In the genomic region with DNA sequence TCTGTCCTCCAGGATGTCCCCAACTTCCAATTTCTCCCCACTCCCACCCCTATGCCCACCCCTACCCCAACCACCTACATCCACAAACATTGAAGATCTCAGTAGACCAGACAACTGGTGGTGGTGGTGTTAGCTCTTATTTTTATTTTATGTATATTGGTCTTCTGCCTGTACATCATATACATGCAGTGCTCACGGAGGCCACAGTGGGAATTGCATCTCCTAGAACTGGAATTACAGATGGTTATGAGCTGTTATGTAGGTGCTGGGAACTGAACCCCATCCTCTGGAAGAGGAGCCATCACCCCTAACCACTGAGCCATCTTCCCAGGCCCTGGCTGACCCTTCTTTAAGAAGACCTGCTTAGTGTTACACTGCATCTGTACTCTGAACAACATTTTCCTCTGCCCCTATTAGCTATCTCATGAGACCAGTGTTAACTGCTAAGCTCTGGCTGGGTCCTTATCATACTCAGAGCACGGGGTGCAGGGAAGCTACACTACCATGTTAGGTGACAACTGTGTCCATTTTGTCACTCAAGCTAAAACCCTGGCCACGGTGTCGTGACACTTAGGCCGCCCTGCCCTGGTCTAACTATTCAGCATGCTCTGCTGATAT, we compare ENCODE assay signal across 16 mouse cellular contexts. TPM values are rescaled to one million over a fixed set of nuclear protein-coding genes. Genes with fewer than 3 reads are reported as not detected.
DNase-seq lines count a peak whose midpoint lies in the region; ATAC-seq and TF ChIP-seq lines count a peak whose summit lies in the region.
"Had no signal": no experiment of that assay in that cellular context is flagged by ENCODE, and none has a peak within 500 bp of the region (broad histone marks: within the 10 kb centered on the region; RNA-seq: fewer than 3 reads in every experiment).

No protein-coding gene starts in this region.

- 0 out of 2 replicates have a peak overlapping the region, but pooled peaks have one; percentile 5 for H3K9ac ChIP-seq in liver, embryonic 14.5 days (replicated peaks)
- no peak overlapping the region for H3K9ac ChIP-seq in stomach, postnatal 0 days (ENCODE audit: low read length)
- H3K9ac ChIP-seq: neural tube, embryonic 13.5 days had no signal

- DNase-seq in left cerebral cortex, adult 2 months (ENCODE audit: extremely low spot score in 1 of 2, low spot score in 2 of 2), result no peak
- no peak for DNase-seq in left cerebral cortex, adult 11 months (ENCODE audit: low spot score)
- DNase-seq in c-Kit-positive CD71-positive TER-119-negative erythroid progenitor cells, embryonic 14.5 days (ENCODE audit: low read depth), result peak; percentile 57
- peak; percentile 62 to 65 (median 63) for DNase-seq in liver, embryonic 14.5 days (ENCODE audit: low read depth in 3 of 3, low spot score in 3 of 3)
- no peak for DNase-seq in stomach, postnatal 0 days (ENCODE audit: low spot score)
- no peak for DNase-seq in urinary bladder, postnatal 14 days (ENCODE audit: low spot score)
- DNase-seq in heart, postnatal 14 days, result no peak
- DNase-seq: adrenal gland, postnatal 10 days; cerebellum, postnatal 25 days; gastrocnemius, postnatal 14 days; heart, postnatal 4 days; lung, adult 2 months had no signal

- no peaks in the 10 kb centered on the region for H3K9me3 ChIP-seq in liver, embryonic 14.5 days (ENCODE audit: control insufficient read depth, low read length)
- no peaks in the 10 kb centered on the region for H3K9me3 ChIP-seq in stomach, postnatal 0 days (ENCODE audit: control insufficient read depth, low read length)
- H3K9me3 ChIP-seq: embryonic facial prominence, embryonic 10.5 days; heart, embryonic 10.5 days; neural tube, embryonic 13.5 days had no signal

- H3K36me3 ChIP-seq in liver, embryonic 14.5 days (replicated peaks; ENCODE audit: control insufficient read depth, insufficient read depth, low read depth), result no peaks in the 10 kb centered on the region
- no peaks in the 10 kb centered on the region for H3K36me3 ChIP-seq in stomach, postnatal 0 days (ENCODE audit: control insufficient read depth, insufficient read depth, low read length)
- H3K36me3 ChIP-seq: embryonic facial prominence, embryonic 10.5 days; heart, embryonic 10.5 days; neural tube, embryonic 13.5 days had no signal

- no peak overlapping the region for H3K27ac ChIP-seq in left cerebral cortex, adult 2 months
- peak overlapping the region; percentile 47 for H3K27ac ChIP-seq in liver, embryonic 14.5 days
- H3K27ac ChIP-seq in stomach, postnatal 0 days (replicated peaks), result no peak overlapping the region
- H3K27ac ChIP-seq: embryonic facial prominence, embryonic 10.5 days; heart, embryonic 10.5 days; neural tube, embryonic 13.5 days had no signal

- peak; percentile 7 for TF ChIP-seq CTCF in left cerebral cortex, adult 2 months (IDR thresholded peaks at IDR 0.05)
- TF ChIP-seq CTCF in liver, embryonic 14.5 days (IDR thresholded peaks at IDR 0.05; ENCODE audit: low read depth), result peak; percentile 43; the same call in 1 of the 2 replicates
- peak; percentile 27; the same call in 1 of the 2 replicates for TF ChIP-seq CTCF in stomach, postnatal 0 days (IDR thresholded peaks at IDR 0.05; ENCODE audit: low read depth)

- intact Hi-C loops in left cerebral cortex, adult 2 months (cut with DNase I), result no loop called here
- intact Hi-C loops in heart, postnatal 14 days (cut with DNase I), result no loop called here

- 25% methylated on average over 5 of the region's 5 CpGs for WGBS in liver, embryonic 14.5 days (ENCODE audit: insufficient replicate concordance)
- WGBS in stomach, postnatal 0 days, result 75% methylated on average over 5 of the region's 5 CpGs

- peaks cover 15 to 19% of the 10 kb centered on the region in 2 experiments for H3K4me1 ChIP-seq in liver, embryonic 14.5 days (replicated peaks; ENCODE audit: control insufficient read depth in 2 of 2, insufficient read depth in 2 of 2, low read length in 1 of 2)
- H3K4me1 ChIP-seq in stomach, postnatal 0 days (replicated peaks; ENCODE audit: control insufficient read depth, insufficient read depth), result no peaks in the 10 kb centered on the region

- H3K4me2 ChIP-seq in liver, embryonic 14.5 days (ENCODE audit: low read depth), result peak overlapping the region; percentile 25; the same call in 1 of the 2 replicates
- H3K4me2 ChIP-seq in stomach, postnatal 0 days (replicated peaks; ENCODE audit: low read depth), result no peak overlapping the region
- H3K4me2 ChIP-seq: neural tube, embryonic 13.5 days had no signal

- TF ChIP-seq EP300 in liver, embryonic 14.5 days (IDR thresholded peaks at IDR 0.05; ENCODE audit: low read depth), result peak; percentile 85
- no peak for TF ChIP-seq EP300 in stomach, postnatal 0 days (optimal IDR thresholded peaks at IDR 0.05)

- ATAC-seq in liver, embryonic 14.5 days (ENCODE audit: insufficient read depth), result peak; percentile 98
- ATAC-seq in stomach, postnatal 0 days (ENCODE audit: low FRiP score, low TSS enrichment), result no peak

- H3K4me3 ChIP-seq in left cerebral cortex, adult 2 months, result no peak overlapping the region
- H3K4me3 ChIP-seq in liver, embryonic 14.5 days (ENCODE audit: insufficient read depth in 1 of 2, low read depth in 2 of 2, low read length in 2 of 2), result no peak overlapping the region
- no peak overlapping the region for H3K4me3 ChIP-seq in stomach, postnatal 0 days (ENCODE audit: low read depth, low read length)
- H3K4me3 ChIP-seq: embryonic facial prominence, embryonic 10.5 days; heart, embryonic 10.5 days; neural tube, embryonic 13.5 days had no signal

- H3K27me3 ChIP-seq in liver, embryonic 14.5 days (ENCODE audit: control insufficient read depth, insufficient read depth, low read length), result peaks cover 12% of the 10 kb centered on the region
- H3K27me3 ChIP-seq in stomach, postnatal 0 days (ENCODE audit: control insufficient read depth, insufficient read depth, low read length), result no peaks in the 10 kb centered on the region

RNA-seq across cellular contexts. Expression of gene Plekhd1, which starts 6.2 kb away (rescaled TPM):
- total RNA-seq in left cerebral cortex, adult 2 months (2021), result 1 to 10 TPM; 2.2 to 2.8 TPM
- polyA plus RNA-seq in liver, embryonic 14.5 days (2012; rRNA removed), result 0.19 and 0.22 TPM in 2 replicates
- 0.10 and 0.14 TPM in 2 replicates for polyA plus RNA-seq in liver, embryonic 14.5 days (2014; fragmentation: Nextera tagmentation; extraction: Ambion mirVana)
- 2.2 and 2.3 TPM in 2 replicates for polyA plus RNA-seq in stomach, postnatal 0 days (2015; fragmentation: Nextera tagmentation; extraction: Ambion mirVana)
- total RNA-seq in heart, postnatal 14 days (2021), result under 1 TPM; 0.24 to 0.48 TPM
- total RNA-seq: monocyte, adult 5-6 weeks had no signal

RNA-seq across cellular contexts. Expression of gene Erh, which starts 54.5 kb away (rescaled TPM):
- 10 to 100 TPM; 33.7 to 36.8 TPM for total RNA-seq in left cerebral cortex, adult 2 months (2021)
- polyA plus RNA-seq in liver, embryonic 14.5 days (2012; rRNA removed), result 88.4 and 144 TPM in 2 replicates
- polyA plus RNA-seq in liver, embryonic 14.5 days (2014; fragmentation: Nextera tagmentation; extraction: Ambion mirVana), result 123 and 140 TPM in 2 replicates
- 125 and 131 TPM in 2 replicates for polyA plus RNA-seq in stomach, postnatal 0 days (2015; fragmentation: Nextera tagmentation; extraction: Ambion mirVana)
- 10 to 100 TPM; 24.8 to 28.6 TPM for total RNA-seq in heart, postnatal 14 days (2021)

RNA-seq across cellular contexts. Expression of gene Slc39a9, which starts 55.0 kb away (rescaled TPM):
- total RNA-seq in left cerebral cortex, adult 2 months (2021), result 10 to 100 TPM; 36.6 to 40.8 TPM
- 8.5 and 9.6 TPM in 2 replicates for polyA plus RNA-seq in liver, embryonic 14.5 days (2012; rRNA removed)
- 10.1 and 11.1 TPM in 2 replicates for polyA plus RNA-seq in liver, embryonic 14.5 days (2014; fragmentation: Nextera tagmentation; extraction: Ambion mirVana)
- polyA plus RNA-seq in stomach, postnatal 0 days (2015; fragmentation: Nextera tagmentation; extraction: Ambion mirVana), result 15.1 and 15.6 TPM in 2 replicates
- total RNA-seq in heart, postnatal 14 days (2021), result 10 to 100 TPM; 20.1 to 22.6 TPM

Comparison
In these comparisons a context has a peak if more than half of its experiments do, and no peak if none do; other contexts are left out.
1. DNase-seq: peak in c-Kit-positive CD71-positive TER-119-negative erythroid progenitor cells, embryonic 14.5 days (single experiment) and liver, embryonic 14.5 days (3 of 3); none in left cerebral cortex, adult 2 months (0 of 2), left cerebral cortex, adult 11 months (single experiment), stomach, postnatal 0 days (single experiment), urinary bladder, postnatal 14 days (single experiment) and heart, postnatal 14 days (0 of 2).
2. Peak in every context shown above with its lines, with median percentiles within 50 percentile points of each other: CTCF ChIP-seq.